Mouse (Mus musculus): ENCODE data around the gene Snx30.

Gene Snx30

DNA sequence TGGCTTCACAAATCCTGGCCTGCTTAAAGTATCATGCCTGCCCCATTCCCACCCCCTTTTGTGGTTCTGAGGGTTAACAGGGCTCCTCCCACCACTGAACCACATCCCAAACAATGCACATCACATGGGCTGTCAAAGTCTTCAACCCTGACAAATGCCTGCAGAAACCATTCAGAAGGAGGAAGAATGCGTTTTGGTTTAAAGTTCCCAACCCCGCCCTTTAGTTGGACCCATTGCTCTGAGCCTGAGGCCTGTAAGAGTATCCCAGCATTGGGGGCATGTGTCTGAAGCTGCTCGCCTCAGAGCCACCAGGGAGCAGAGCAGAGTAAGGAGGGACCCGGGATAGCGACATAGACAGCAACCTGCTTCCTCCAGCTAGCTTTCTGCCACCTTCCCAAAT is 68.2 kb downstream of the Snx30 start:
- no peak for DNase-seq

DNA sequence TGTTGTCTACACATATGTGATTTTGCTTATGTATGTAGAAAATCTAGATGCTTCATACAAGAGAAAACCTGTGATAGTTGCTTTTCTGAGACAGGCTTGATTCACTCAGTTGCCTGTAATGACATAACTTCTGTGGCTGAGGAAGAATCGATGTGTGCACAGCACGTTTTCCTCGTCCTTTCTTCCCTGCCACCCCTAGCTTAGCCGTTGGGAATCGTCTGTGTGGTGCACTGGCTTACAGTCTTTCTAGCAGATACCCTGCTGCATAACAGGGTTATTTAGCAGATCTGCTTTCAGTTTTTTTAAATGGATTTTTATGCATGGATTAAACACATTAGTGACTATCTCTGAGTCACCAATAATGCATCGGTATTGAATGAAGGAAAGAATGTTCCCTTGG is 70.9 kb downstream of the Snx30 start:
- DNase-seq = no peak

DNA sequence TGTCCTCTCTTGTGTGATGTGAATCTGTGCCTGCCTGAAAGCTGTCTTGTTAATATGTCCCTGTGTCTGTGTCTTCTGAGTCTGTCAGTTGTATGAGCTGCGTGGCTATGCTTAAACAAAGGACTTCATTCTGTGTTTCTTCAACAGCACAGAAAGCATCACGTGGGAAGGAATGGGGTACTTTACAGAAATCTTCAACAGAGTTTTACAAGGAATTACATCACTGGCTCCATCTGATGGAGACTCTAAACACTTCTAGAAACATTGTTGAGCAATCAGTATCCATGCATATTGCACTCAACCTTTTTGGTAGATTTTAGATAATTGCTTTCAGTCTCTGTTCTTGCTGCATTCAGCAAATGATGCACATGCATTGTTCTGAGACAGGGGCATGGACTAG is 71.4 kb downstream of the Snx30 start:
- DNase-seq = no peak

DNA sequence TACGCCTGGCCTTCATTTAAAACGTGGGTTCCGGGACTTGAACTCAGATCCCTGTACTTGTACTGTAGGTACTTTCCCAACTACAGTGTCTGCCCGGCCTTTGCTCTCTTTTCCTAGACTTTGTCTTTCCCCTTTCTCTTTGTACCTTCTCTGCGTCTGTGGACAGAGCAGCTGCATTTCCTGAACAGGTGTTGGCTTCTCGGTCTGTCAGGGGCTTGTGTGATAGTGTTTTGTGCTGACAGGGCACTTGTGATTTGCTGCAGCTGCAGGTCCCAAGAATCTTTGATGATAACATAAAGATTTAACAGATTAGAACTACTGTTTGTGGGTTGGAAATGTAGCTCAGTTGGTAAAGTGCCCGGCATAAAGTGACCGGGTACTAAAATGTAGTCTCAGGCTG is 73.0 kb downstream of the Snx30 start:
- no peak for DNase-seq

DNA sequence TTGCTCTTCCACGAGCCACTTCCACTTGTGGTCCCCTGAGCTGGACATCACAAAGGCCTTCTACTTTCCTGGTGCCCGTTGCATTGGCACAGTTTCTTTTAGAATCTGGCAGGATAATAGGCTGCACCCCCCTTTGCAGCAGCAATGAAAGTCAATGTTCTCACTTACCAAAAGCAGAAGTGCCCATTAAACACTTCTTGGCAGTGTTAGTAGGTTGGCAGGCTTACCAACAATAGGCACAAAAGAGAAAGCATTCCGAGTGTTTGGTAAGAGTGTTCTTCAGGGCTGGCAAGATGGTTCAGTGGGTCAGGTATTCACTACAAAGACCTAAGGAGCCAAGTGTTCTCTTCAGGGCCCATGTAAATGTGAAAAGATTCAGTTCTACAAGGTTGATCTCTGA is 73.8 kb downstream of the Snx30 start:
- no peak for DNase-seq

DNA sequence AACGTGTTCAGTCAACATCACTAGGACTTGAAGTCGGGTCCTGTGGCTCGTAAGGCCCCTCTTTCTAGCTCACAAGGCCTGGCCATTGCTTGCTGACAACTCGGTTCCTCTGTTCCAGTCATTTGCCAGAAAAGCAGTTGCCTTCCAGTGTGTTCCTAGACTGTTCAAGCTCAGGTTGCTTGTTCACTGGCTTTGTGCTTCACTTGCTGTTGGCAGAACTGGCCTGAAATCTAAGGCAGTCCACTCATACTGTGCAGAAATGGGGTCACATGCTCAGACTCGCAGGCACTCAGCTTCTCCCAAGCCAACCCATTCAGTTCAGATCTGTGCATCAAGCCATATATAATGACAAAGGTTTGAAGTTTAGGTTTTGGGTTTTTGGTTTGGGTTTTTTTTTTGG is 75.1 kb downstream of the Snx30 start:
- DNase-seq = peak; percentile 43 to 54

DNA sequence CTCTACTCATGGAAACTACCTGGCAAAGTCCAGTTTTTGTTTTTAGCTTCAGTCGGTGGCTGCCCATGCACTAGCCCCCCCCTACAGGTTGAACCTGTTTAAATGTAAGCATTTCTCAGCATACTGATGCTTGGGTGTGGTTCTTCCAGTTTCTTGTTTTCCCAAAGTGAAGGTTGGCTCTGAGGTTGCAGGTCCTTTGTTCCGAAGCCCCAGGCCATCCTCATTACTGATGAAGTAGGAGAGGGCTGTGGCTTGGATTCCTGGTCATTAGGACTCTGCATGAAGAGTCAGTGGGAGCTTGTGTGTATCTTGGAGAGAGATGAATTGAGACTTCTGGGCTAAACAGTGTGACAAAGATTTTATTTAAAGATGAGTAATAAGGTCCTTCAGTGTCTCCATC is 75.6 kb downstream of the Snx30 start:
- DNase-seq = no peak

DNA sequence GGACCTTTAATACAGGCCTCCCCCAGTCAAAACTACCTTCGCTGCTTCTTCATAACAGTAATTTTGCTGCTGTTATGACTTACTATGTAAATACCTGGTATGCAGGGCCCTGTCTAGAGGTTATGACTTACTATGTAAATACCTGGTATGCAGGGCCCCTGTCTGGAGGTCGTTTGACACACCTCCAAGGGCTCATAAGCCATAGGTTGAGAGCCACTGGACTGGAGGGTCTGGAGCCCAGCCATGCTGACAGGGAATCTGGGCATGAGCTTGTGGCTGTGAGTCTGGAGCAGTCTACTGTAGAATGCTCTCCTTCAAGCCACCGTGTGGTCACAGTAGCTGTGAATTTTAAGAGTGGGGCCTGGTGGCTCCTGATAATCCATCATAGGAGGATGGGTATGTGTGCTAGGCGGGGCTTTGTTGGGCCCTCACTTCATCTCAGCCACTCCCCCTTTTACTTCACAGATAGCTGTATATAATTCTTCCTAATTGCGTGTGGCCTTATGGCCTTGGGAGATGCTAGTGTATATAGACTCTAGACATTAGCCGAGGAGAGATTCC is 78.6 kb downstream of the Snx30 start:
- no peak for DNase-seq

DNA sequence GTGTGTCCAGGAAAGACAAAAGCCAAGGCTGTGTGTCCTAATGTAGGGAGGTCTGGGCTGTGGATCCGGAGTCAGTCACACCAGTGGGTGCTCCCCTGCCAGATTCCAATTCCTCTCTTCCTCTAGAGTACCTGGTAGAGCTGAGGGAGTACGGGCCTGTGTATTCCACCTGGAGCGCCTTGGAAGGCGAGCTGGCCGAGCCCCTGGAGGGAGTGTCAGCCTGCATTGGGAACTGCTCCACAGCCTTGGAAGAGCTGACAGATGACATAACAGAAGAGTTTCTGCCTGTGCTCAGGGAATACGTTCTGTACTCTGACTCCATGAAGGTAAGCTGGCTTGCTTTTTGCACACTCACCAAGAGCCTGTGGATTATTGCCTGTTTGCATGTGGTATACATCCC is 80.6 kb downstream of the Snx30 start:
- no peak for DNase-seq

DNA sequence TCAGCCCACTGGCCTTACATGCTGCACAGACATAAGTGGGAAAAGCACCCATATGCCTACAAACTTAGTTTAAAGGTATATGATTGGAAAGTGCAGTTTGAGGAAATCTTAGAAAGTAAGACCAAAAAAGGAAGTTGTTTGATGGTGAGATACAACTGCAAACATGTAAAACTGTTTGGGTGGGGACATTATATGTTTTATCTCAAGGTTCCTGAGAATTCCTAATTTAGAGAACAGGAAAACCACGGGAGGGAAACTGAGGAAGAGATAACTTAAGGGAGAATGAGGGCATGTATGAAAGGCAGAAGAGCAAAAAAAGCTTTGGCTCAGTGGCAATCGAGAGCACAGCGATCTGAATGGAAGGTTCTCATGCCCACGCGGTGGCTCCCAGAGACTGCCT is 81.4 kb downstream of the Snx30 start:
- no peak for DNase-seq

DNA sequence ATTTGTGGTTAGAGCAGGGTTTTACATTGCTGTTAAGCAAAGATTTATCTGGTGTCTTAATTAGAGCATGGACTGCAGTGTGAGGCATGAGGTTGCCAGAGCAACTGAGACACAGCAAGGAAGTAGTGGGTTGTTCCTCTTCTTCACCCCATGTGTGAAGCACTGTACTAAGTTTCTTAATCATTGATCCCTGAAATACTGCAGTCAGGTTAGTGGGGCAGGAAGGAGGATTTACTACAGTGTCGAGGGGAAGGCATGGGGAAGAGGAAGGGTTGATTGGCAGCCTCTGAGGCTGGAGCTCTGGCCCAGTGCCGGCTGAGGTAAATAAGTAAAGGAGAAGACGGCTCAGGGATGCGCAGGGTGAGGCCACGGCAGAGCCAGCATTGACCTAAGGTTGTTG is 82.4 kb downstream of the Snx30 start:
- no peak for DNase-seq

DNA sequence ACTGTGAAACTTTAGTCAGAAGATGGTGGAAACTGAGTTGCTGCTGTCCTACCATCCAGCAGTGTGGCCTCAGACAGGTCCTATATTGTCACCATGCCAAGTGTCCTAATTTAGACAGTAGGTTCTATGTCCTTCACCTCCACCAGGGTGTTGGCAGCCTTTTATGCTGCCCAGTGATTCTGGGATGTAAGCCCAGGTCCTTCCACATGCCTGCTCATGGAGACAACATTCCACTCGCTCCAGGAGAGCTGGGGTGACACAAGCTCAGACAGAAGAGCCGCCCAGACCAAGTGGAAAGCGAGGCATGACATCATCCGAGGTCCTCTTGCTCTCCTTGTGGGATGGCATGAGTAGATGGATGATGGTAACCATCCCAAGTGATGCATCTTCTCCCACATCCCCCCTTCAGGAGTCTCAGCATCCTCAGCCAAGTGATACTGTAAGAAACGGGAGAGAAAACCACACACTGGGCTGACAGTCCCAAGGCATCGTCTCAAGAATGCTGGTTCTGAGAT is 84.5 kb downstream of the Snx30 start:
- peak; percentile 70 to 79 for DNase-seq

DNA sequence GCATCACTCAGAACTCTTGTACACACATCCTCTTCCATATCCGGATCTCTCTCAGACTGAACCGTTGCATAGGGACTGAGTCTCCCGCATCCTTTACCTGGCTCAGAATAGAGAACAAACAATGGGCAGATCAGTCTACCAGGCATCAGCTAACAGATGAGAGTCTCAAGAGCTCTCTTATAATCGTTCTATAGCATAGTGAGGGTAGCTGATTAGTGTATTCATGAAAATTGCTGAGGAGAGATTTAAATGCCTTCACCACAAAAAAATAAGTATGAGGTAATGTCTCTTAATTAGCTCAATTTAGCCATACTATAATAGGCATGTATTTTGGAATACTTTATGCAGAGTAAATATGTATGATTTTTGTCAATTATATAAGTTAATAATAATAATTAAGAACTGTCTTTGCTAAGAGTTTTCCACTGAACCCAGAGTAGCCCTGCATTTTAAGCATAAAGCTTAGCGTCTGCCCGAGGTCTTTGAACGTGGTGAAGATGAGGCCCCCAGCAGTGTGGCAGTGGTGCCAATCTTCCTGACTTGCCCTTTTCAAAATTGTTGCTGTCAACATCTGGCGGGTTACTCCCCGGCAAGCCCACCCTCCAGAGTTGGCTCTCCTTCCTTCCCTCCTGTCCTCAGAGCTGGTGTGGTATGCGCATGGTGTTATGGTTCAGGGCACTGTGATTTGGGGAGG is 86.2 kb downstream of the Snx30 start:
- DNase-seq = no peak

DNA sequence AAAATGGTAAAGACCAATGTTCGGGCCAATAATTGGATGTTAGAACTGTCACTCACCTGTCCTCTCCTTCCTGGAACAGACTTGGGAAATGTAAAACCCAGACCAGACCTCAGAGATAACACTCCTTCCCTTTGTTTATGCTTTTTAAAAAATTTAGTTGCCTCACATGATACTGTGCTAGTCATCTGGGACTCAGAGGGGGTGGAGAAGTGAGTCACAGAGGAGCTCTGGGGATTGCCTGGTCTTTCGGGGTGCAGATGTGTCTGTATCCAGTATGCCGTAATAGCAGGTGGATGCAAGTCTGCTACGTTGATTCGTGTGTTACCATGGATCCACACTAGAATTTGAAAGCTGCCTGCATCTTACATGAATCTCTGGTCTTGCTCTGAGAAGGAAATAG is 87.1 kb downstream of the Snx30 start:
- DNase-seq = no peak

DNA sequence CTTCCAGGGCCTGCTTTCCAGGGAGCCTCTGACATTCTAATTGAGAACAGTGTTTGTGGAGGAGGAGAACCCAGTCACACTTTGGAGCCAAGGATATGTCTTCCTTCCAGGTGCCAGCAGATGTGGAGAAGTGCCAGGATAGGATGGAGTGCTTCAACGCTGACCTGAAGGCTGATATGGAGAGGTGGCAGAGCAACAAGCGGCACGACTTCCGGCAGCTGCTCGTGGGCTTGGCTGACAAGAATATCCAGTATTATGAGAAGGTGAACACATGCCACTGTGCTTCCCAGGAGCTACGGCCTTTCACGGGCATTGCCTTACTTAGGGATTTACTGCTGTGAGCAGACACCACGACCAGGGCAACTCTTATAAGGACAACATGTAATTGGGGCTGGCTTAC is 88.8 kb downstream of the Snx30 start:
- DNase-seq = no peak

DNA sequence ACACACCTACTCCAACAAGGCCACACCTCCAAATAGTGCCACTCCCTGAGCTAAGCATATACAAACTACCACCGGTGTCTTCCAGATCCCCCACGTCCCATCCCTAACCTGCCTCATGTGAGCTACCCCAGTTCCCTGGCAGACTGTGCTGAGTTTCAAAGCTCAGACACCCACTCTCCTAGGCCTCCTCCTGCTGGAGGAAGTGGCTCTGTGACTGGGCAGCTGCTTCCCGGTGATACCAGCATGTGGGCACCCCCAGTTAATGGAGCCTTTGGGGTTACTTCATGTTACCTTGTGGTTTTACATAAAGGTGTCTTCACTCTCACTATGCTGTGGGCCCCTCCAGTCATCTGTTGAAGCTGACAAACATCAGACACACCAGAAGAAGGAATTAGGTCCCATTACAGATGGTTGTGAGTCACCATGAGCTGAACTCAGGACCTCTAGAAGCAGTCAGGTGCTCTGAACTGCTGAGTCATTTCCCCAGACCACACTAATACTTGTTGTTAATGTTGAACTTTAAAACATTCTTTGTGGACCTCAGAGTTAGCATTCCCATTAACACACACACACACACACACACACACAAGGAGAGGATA is 89.4 kb downstream of the Snx30 start:
- no peak for DNase-seq

DNA sequence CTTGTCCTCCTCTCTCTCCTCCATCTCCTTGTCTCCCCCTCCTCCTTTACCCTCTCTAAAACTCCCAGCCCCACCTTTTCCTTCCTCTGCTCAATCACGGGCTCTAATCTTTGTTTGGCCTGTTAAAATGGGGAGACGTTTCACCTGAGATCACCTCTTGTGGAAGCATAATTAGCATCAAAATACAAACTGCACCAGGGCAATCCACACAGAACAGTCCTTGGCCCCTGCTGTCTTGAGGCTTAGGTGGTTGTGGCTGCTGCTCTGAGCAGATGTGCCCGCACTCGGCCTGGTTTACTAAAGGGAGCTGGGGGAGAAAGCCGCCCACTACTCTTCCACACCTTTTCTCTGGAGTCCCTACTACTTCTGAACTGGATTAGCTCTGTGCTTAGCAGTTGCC is 90.4 kb downstream of the Snx30 start:
- no peak for DNase-seq

DNA sequence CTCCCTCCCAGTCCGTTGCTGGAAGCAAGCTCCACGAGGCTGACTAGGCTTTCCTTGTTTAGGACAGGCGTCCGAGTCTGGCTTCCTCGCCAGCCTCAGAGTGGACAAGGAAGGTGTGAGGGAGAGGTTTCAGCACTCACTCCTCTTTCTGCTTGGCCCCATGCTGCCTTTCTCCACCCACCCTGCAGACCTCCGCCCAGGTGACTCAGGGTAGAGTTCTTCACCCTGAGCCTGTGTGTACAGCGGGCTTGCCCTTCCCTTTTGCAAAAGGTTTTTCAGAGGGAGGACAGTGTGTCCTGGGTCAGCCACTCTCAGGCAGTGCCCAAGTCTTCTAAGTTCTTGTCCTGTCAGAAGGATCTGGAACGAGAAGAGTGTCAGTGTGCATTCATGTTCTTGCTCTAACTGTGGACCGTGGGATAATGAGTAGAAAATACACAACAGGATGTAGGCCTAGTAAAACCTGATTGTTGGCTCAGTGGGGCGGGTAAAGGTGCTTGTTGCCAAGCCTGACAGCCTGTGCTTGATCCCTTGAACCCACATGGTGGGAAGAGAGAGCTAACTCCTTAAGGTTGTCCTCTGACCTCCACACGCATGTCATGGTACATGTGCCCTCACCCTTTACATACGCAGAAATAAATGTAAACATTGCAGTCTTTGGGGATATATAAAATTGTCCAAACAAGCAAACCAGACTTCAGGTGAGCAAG is 92.3 kb downstream of the Snx30 start:
- no peak for DNase-seq

DNA sequence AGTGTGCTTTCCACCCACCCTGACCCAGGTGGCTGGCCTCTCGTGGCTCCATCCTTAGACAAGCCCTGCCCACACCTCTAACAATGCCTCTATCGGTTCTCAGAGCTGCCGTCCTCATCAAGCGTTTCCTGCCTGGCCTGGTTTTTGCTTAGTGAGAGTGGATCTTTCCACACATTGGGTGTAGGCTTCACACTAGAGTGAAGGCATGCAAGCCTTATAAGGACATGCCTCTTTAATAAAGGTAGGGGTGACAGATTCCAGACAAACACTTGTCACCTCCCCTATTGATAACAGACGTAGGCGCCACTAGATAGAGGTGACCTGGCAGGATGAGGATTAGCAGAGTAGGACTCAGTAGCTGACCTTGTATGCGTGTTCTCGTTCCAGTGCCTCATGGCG is 92.9 kb downstream of the Snx30 start:
- DNase-seq = no peak

DNA sequence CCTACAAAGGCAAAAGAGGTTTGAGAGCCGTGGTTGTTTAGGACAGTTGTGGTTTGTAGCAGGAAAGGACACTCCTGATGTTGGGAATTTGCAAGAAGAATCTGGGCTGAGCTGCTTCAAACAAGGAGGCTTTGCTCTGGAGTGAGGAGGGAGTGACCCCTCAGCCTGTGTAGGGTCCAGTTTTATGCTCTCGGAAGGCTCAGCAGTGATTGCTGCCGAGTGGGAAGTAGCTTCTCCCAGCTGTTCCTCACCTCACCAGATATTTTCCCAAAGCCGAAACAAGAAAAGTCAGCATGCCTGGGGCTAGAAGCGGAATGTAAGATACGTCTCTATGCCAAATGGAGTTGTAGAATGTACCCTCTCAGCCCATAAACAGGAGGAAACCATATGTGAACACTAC is 96.2 kb downstream of the Snx30 start:
- DNase-seq = no peak

DNA sequence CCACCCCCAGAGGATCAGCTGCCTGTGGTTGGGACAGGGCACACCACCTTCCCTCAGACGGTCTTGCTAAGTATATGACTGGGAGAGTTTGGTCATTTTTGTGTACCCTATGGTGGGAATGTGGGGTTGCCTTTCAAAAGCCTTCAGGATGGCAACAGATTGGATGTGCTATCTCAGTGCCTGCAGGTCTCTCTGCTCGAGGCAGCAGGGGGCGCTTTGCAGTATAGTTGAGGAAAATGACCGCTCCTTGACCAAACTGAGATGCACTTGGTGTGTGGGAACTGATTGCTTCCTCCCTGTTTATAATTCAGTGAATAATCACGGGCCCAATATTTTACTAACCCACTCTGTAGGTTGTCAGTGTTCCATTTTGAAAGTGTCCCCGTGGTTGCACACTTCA is 96.9 kb downstream of the Snx30 start:
- peak in 1 of 2 experiments; percentile 25 for DNase-seq

DNA sequence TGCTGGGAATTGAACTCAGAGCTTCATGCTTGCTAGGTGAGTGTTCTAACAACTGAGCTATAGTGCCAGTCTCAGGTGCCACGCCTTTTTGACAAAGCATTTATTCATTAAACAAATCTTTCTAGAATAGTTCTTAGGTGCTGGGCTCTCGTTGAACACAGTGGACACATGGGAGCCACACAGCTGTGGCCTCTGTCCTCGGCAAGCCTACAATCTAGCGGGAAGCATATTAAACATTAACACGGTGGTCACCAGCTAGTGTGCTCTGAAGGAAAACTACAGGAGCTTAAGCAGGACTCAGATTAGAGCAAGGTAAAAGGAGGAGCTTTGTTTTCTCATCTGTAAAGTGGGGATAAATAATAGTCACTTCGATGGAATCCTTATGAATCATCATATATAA is 101.5 kb downstream of the Snx30 start:
- no peak for DNase-seq

DNA sequence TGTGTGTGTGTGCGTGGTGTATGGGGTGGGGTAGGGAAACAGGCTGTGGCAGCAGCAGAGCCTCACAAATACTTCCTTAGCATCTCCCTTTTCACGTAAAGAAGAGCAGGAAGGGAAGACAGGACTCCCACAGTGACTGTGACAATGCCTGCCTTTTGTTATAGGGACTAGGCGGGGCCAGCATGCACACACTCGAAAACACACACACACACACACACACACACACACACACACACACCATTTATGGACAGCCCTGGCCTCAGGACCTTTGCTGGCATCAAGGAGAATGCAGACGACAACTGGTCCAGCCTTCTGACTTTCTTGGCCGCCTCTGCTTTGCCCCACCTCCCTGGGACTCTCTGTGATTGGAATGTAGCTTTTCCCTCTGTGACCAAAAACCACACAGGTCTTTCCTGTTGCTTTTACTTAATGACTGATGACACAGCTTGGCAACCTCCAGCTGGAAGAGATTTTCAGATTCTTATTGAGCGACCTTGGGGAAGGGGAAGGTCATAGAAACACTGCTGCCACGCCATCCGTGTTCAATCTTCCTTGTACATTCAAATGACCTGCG is 102.1 kb downstream of the Snx30 start:
- no peak for DNase-seq

DNA sequence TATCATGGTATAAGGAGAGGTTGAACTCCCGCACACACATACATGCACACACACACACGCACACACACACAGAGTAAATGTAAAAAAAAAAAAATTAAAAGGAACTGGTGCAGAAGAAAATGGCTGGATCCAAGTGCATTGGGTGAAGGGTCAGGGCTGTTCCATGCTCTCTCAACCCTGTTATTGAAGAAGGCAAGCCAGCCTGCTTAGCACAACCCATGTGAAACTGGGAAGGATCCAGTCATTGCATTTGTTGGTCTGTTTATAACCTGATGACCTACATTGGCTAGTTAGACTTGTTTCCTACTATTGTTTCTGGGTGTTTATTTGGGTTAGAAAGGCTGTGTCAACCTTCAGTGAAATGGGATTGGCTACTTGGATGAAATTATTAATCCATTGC is 103.1 kb downstream of the Snx30 start:
- no peak for DNase-seq

All from cerebellum, postnatal 36 days (tissue).